Mouse (Mus musculus): ENCODE measurements around the gene Hemk1. TPM values are rescaled to one million over a fixed set of nuclear protein-coding genes. Genes with fewer than 3 reads are reported as not detected.

Gene Hemk1
- total RNA-seq, 4 experiments from 2014 or later: 11.6 to 19.6 (median 17.9) TPM

DNA sequence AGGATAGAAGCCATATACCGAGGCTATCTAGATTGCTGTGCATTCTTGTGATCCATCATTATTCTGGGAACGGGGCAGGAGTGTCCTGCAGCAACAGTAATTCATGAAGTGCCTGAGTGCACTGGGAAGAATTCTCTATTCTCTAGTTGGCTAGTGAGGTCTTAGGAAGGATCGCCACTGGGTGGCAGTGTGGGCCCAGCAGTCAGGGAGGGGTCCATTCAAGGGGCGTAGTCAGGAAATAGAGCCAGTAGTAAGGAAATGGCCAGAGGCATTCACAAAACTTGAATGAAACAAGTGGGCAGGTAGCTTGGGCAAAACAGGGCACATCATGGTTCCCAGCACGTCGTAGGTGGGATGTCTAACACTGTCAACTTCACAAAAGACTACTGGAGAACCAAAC, 43.9 kb downstream of the Hemk1 start:
- peak; percentile 53 for DNase-seq

DNA sequence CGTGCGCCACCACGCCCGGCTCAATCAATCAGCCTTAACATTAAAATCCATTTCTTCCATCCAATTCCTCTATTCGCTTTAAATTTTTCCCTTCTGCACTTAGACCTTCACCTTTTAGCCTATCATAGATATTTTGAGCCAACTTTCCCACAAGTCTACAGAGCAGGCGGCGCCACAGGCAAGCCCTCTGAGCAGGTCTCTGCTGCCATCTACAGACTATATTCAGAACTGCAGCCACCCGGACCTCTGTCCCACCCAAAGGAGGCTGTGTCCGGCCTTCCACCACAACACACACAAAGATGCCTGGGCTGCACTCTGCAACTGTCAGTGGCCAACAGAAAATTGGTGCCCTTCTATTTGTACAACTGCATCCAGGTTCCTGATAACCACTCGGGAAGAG, 47.3 kb downstream of the Hemk1 start:
- DNase-seq: peak; percentile 63

DNA sequence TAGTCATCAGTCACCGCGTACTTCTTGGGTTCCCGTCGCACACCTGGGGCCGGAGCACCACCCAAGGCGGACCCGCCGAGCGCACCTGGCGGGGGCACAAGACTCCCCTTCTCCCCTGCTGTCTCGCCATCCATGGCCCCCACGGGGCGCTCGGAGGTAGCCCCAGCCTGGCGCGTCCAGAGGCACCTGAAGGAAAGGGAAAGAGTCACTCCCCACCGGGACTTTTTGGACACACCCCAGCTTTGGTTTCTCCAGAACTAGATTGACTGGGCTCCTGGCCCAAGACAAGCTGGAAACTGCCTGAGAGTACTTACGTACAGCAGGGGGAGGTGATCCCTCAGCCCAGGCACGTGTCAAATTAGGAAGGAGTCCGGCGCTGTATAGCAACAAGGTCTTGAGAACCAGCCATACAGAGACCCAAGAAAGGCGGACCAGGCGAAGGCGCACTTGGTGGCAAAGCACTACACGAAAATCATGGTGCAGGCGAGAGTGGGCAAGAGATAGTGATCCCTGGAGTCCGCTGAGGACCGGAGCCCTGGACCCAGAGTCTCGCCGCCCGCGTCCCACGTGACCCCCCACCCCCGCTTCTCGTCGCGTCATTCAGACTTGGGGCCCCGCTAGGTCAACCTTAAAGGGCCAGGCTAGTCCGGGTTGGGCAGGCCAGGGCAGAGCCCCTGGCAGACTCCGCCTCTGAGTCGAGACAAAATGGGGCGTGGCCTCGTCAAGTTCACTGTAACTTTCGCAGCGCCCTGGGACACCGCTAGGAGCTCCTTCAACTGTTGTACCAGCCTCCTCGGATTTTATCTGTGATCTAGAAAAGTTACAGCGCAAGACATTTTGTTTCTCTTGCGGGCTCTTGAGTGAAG, 48.7 kb downstream of the Hemk1 start, which contains the start of gene Mapkapk3:
TSS of gene Mapkapk3 (minus strand) at position 667 of the 866 bp plus-strand sequence.
- DNase-seq: peak; percentile 87

DNA sequence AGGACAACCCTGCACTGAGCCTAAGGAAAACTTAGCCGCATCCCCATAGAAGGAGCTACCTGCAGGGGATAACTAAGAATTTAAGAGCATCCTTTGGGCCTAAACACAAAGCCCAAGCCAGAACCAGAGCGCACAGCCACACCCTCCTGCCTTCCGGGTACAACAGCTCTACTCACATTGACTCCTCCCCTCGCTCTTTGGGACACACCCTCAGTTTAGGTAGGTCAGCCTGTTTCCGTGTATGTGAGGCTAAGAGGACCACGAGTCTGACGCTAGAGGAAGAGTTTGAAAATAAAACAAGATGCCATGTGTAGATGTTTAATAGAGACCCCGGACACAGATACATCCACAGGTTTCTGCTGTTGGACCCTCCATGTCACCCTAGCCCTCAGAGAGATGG, 49.4 kb downstream of the Hemk1 start:
- DNase-seq: no peak

DNA sequence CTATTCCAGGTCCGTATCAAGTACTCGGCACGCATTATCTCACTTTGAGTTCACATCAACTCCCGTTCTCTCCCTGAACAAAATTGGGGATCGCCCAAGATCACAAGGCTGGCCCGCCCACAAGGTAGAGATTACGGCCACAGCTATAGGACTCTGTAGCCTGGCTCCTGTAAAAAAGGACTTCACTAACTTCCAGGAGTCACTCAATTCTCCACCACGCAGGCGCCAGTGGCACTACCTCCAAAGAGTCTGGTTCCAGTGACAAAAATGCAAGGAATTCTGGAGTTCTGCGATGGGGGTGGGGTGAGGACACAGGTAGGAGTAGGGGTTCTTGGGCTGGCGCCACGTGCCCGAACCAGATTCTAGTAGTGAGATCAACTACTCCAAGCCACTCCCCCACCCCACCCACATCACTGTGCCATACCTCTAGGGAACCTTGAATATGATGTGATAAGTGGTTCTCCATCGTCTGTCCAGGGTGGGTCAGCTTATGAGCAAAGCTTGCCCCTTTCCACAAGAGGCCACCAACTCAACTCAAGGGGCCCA, 50.0 kb downstream of the Hemk1 start:
- DNase-seq: no peak

DNA sequence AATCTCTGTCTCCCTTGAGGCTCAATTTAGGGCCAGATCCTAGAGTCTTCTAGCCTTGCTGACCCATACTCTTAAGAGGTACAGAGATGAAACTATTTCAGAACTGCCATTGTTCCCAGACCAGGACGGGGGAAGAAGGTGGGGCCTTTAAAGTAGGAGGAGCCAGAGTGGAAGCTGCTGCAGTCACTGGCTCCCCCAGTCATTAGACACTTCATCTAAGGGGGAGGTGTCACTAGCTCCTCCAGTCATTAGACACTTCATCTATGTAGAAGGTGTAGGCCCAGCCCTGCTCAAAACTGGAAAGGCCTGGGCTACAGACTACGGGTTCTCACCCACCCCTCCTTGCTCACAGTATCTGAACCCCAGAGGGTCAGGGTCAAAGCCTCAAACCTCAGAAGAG, 50.9 kb downstream of the Hemk1 start:
- no peak for DNase-seq

DNA sequence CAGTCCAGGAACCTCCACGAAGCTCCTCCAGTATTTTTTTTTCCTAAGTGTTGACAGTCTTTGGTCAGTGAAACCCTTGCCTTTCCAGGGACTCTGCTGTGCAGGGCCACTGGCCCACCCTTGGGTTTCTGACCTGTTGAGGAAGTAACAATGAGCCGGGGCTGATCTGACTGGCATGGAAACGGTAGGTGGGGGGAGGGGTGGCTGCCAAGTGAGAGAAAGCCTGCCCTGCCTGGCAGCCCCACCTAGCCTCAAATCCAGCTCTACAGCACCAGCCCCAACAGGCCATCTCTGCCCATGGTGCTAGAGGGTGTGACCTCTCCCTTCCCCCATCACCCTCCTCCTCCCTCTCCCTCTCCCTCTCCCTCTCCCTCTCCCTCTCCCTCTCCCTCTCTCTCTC, 53.1 kb downstream of the Hemk1 start:
- DNase-seq: no peak

DNA sequence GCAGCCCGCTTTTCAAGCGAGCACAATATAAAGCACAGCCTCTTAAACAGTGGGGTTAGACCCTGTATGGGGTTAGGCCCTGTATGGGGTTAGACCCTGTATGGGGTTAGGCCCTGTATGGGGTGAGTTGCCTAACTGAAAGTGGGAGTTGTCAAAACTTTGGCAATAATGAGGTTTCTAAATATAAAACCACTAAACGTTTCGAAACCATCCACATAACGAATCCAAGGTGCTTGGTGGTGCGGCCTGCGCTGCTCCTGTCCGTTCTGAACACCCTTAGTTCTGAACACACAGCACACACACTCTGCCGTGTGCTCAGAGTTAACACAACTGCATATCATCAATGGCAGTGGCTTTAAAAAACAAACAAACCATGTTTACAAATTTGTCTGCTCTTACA, 55.2 kb downstream of the Hemk1 start:
- DNase-seq: no peak

DNA sequence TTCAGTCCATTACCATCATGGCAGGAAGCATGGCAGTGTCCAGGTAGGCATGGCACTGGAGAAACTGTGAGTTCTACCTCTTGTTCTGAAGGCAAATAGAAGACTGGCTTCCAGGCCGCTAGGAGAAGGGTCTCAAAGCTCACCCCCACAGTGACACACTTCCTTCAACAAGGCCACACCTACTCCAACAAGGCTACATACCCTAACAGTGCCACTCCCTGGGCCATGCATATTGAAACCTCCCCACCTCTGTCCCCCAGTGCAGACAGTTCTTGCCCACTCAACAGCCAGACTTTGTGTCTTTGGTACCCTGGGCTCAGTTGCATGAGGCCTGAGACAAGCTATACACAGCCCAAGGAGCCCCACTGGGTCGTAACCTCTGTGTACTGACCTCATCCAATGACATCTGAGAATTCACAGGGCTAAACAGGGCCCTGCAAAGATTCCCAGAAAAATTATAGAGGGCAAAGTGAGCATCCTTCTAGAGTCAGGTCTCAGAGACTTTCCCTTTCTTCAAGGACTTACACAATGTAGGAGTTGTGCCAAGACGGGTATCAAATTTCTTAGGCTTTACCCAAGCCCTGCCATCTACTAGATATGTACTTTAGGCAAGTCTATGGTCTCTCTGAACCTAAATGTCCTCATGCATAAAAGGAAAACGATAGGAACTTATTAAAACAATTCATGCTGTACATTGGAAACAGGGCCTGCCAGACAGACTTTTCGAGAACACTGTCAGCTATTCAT, 56.7 kb downstream of the Hemk1 start:
- DNase-seq: no peak

DNA sequence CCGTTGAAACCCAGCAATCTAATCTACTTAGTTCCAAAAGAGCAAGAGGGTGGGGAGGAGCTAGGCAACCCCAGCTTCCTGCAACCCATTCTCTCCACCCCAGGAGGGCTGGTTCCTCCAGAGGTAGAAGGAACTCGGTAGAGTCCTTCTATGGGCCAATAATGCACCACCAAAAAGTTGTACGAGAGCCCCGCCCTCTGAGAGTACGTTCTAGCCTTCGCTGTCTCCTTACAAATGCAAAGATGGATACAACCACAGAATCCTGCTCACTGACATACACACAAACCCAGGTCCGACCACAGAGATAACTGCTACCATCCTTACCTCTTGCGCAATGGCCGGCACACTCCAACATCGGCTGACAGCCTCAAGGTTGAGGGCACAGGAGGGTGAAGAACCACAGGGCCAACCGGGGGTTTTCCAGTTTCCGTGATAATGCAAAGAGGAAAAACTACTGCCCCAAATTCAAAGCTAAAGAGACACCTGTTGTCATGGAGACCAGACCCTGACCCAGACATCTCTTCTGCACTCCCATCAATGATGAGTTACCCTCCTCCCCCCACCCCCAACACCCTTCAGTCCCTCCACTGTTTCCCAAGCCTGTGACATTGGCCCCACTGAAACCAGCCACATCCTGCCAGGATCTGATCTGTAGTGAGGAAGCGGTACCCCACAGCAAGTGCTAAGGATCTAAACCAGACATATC, 57.7 kb downstream of the Hemk1 start:
- DNase-seq: peak; percentile 63

DNA sequence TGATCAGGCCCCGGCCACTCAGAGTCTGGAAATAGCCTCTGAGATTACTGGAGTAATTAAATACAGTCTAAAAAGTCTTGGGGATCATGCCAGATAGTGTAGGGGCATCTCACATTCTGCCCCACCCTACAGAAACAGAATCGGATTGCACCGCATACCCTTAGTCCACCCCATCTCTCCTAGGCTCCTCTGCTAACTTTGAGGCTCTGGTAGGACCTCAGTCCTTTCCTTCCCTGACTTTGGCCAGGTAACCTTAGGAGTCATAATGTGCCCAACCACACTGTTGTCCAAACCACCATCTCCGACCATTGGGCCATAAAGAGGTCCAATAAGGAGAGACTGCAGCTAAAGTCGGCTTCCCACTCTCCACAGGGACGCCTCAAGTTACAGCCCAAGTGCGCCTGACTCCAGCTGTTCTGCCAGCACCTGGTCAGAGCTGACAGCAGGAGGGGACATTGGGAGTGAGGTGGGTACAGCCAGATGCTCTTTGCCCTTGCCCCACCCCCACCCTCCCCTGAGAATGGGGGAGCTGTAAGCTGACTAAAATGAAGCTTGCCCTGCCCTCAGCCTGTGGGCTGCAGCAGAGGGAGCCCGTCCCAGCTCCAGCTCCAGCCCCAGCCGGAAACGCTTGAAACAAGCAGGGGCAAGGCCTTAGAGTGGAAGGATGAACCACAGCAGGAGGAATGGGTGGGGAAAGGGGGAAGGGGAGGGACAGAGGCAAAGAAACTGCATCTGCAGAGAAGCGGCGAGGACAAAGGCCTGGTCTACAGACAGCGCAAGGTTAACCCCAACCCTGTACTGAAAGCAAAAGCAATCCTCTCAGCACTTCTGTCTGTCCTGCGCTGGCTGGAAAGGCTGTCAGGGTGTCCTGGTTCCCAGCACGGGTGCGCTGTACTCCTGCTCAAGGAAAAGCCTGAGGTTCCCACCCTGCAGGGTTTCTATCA, 58.5 kb downstream of the Hemk1 start:
- DNase-seq: no peak

DNA sequence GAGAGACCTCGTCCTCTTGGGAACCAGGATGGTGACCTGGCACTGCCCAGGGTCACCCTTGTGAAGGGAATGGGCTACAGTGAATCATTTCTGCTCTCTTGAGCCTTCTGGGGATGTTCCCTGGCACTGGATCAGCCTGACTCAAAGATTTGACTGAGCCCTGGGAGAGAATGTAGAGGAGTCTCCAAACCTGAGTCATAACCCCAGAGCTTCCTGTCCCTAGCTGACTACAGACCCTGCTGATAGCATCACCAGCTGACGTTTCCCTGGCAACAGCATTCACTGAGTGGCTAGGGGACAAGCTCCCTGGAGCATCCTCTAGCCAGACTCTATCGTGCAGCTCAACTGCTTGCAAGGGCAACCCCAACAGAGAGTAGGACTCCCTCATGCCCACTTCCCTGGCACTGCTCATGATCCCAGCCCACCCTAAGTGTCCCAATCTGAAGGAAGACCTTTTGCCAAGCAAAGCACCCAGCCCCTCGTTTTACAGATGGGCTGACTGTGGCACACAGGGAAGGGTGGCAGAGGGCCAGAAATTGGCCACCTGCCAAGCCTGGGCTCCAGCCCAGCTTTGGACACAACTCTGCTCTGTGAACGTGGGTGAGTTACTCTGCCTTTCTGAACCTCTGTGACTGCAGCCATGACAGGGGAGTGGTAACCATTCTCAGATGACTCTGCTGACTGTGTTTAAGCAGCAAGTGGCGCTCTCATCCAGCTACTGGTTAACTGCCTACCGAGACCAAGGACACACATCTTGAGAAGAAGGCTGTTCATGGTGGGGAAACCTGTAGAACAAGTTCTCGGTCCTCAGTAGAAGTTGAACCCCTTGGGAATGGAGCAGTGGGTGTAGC, 59.4 kb downstream of the Hemk1 start:
- DNase-seq: peak; percentile 87

DNA sequence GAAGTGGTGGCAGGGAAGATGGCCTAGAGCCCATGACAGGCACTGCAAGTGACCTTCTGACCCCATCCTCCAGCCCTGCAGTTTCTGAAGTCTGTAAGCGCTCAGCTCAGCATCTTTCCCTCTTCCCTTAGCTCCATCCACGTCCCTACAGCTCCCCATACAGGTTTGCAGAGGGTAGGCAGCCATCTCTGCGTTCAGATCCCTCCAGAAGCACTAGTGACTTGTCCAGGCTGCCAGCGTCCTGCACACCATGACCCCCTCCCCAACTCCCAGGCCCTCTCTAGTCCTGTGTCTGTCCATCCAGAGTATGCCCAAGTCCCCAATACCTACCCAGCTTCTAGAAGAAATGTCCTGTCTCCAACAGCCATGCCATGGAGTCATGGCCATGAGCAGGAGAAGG, 60.0 kb downstream of the Hemk1 start:
- DNase-seq: no peak

DNA sequence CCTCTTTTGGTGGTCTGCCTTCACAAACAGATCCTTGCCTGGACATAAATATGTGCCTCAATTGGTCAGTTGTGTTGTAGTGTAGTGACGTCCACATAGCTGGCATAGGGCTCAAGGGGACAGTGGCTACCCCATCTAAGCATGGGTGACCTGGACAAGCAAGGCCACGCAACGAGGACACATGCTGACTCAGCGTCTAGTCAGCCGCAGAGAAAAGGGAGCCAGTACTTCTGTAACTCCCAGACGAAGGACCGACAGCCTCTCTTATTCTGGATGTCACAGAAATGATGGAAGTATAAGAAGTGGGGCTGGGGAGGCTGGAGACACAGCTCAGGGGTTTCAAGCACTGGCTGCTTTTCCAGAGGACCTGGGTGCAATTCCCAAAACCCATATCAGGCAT, 60.5 kb downstream of the Hemk1 start:
- DNase-seq: peak; percentile 80

Other genes starting within 250 kb of the Hemk1 start
- gene Dock3, start 106.4 kb downstream of the Hemk1 start, total RNA-seq (2022): 10 to 100 TPM in 2 of 4 experiments, 1 to 10 TPM in 2; 6.1 to 14.8 (median 10.0) TPM
- gene Mapkapk3, start 48.5 kb downstream of the Hemk1 start, total RNA-seq (2022): 10 to 100 TPM; 32.7 to 41.4 (median 34.9) TPM
- 10 to 100 TPM in 1 of 4 experiments, 1 to 10 TPM in 3; 4.1 to 62.8 (median 6.5) TPM for gene Cish, start 42.3 kb downstream of the Hemk1 start, total RNA-seq (2022)
- gene 6430571L13Rik, start 2.3 kb upstream of the Hemk1 start, total RNA-seq (2022): 1 to 10 TPM; 1.0 to 1.6 (median 1.3) TPM
- 10 to 100 TPM in 2 of 4 experiments, 1 to 10 TPM in 2; 9.1 to 17.3 (median 11.7) TPM for gene Cacna2d2, start 61.3 kb upstream of the Hemk1 start, total RNA-seq (2022)
- 10 to 100 TPM; 41.7 to 51.9 (median 46.5) TPM for gene Tmem115, start 195.6 kb upstream of the Hemk1 start, total RNA-seq (2022)
- 10 to 100 TPM; 21.1 to 28.3 (median 25.1) TPM for gene Cyb561d2, start 203.8 kb upstream of the Hemk1 start, total RNA-seq (2022)
- gene Nprl2, start 203.9 kb upstream of the Hemk1 start, total RNA-seq (2022): 10 to 100 TPM; 30.3 to 35.9 (median 32.0) TPM
- 1 to 10 TPM in 1 of 4 experiments, under 1 TPM in 2, not detected in 1; 0.41 to 1.7 (median 0.62) TPM for gene Zmynd10, start 208.9 kb upstream of the Hemk1 start, total RNA-seq (2022)
- 10 to 100 TPM; 16.1 to 33.1 (median 26.2) TPM for gene Rassf1, start 213.2 kb upstream of the Hemk1 start, total RNA-seq (2022)
- gene Tusc2, start 224.9 kb upstream of the Hemk1 start, total RNA-seq (2022): 10 to 100 TPM; 55.1 to 64.1 (median 61.8) TPM
- 10 to 100 TPM; 27.3 to 47.0 (median 36.3) TPM for gene Hyal2, start 229.6 kb upstream of the Hemk1 start, total RNA-seq (2022)
- gene Hyal1, start 238.6 kb upstream of the Hemk1 start, total RNA-seq (2022): 10 to 100 TPM in 1 of 4 experiments, 1 to 10 TPM in 3; 7.7 to 14.2 (median 9.3) TPM
- gene Naa80, start 240.5 kb upstream of the Hemk1 start, total RNA-seq (2022): 10 to 100 TPM; 15.3 to 20.1 (median 17.0) TPM
- 1 to 10 TPM; 1.5 to 2.3 (median 2.0) TPM for gene Hyal3, start 242.5 kb upstream of the Hemk1 start, total RNA-seq (2022)
- 10 to 100 TPM; 36.7 to 49.1 (median 39.8) TPM for gene Ifrd2, start 249.3 kb upstream of the Hemk1 start, total RNA-seq (2022)

All from adrenal gland, adult 8-10 months (tissue).